Mouse (Mus musculus) olfactory bulb, adult 2 months (tissue): Measurements from ENCODE around the gene Rhox11.

Experiments
- CTCF ChIP-seq: fragments of 200-500 bp; IDR thresholded peaks from 2 replicates; pipeline ENCODE4 v1.5.1; 2012; ENCODE audit warnings: low read depth, mild to moderate bottlenecking, low read length, moderate library complexity; ENCODE audit not compliant: insufficient read depth
- POLR2A ChIP-seq: fragments of 200-500 bp; IDR thresholded peaks from 2 replicates; pipeline ENCODE4 v1.6.1; 2012; ENCODE audit warnings: mild to moderate bottlenecking, low read depth, low read length, moderate library complexity; ENCODE audit not compliant: insufficient read depth

DNA sequence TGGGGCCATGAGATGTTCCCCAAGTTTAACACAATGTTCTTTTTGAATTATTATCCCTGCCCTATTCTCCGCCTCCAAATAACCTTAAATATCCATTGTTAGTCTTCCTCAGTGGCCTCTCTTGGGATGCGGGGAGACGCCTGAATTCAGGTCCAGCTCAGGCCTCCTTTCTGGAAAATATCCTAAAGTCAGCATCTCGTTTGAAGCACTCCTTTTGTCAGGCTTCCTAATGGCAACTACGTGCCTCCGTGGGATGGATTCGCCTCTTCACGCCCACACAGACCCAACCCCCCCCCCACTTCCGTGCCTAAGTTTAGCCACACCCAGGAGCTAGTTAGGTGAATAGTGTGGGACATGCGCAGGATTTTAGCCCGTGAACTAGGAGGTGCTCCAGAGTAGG is 18.8 kb downstream of the Rhox11 start, which contains the start of gene Rhox10:
- TF ChIP-seq CTCF (no peak), POLR2A (no peak)
